Mouse (Mus musculus) lung, postnatal 10 days (tissue): ENCODE results near the gene Prdm5.

ENCODE experiments used
- DNase-seq: peaks from one replicate; pipeline ENCODE4 v3.0.0; 2021

The Prdm5 gene

DNA sequence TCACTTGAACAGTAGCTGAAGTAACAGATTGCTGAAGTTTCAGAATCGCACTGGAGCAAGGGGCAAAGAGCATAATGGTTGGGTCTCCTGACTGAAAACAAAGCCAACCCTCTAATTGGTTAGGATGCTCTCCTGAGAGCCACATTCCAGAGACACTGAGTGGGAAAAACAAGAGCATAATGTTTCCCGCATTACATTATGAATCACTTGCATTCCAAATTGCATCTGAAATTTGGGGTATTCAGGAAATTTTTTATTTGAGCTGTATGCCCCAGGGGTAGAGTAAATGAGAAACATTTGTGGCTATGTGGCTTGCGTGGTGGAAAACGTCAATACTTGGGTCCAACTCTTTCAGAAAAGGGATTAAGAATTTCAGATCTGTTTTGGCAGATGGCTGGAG, 55.2 kb downstream of the Prdm5 start:
- no peak for DNase-seq

DNA sequence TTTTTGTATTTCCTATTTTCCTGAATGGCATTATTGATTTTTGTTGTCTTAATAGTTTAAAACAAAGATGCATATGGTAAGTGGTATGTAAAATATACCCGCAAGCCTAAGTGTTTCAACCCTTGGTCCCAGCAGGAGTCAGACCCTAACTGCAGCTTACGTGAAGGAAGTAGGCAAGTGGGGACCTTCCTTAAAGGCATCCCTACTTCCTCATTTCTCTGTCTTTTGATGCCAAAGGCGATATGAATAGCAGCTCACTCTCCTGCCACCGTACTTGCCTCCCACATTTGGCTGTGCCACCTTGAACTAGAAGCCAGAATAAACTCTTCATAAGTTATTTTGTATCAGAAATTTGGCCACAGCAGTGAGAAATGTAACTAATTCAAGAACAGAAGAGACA, 63.8 kb downstream of the Prdm5 start:
- no peak for DNase-seq

DNA sequence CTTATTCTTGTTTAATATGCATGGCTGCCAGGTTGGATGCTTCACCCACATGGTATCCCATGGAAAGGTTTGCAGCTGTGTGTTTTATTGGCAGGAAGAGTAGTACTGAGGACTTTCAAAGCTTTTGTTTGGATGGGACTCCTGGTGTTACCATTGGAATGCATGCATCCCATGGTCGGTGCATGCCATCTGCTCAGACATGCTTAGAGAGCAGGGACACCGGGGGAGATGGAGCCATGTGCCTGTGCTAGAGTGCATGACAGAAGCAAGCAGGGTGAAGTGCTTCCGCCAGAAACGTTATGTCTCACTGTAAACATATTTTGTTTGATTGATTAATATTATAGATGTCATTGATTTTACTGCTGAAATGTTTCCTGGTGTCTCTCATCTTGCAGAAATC, 70.3 kb downstream of the Prdm5 start:
- no peak for DNase-seq

DNA sequence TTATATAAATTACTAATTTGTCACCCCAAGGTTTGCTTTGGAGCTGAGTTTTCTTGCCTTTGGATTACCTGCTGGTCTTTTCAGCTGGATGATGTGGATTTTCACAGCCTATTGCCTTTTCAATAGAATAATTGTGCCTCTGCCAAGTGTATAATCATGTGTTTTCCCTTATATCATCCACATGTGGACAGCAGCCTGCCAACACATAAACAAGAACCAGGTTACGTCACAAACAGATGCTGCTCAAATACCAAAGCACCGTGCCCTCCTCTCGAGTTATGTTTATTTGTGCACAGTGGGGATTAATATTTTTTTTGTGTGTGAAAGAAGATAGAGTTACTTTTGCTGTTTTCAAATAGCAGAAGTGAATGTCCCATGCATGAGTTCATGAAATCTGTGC, 70.9 kb downstream of the Prdm5 start:
- no peak for DNase-seq

DNA sequence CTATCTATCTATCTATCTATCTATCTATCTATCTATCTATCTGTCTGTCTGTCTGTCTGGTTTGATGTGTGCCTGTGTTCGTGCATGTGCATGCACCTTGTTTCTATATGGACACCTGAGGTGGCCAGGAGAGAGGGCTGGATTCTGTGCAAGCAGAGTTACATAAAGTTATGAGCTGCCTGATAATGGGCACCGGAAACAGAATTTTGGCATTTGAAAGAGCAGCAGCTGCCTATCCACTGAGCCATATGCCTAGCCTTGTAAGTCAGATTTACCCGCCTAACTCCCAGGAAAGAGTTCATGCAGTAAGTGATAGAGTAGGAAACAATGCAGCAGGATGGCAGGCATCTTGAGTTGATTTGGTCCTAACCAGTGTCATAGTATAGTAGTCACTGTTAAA, 71.4 kb downstream of the Prdm5 start:
- DNase-seq = no peak

DNA sequence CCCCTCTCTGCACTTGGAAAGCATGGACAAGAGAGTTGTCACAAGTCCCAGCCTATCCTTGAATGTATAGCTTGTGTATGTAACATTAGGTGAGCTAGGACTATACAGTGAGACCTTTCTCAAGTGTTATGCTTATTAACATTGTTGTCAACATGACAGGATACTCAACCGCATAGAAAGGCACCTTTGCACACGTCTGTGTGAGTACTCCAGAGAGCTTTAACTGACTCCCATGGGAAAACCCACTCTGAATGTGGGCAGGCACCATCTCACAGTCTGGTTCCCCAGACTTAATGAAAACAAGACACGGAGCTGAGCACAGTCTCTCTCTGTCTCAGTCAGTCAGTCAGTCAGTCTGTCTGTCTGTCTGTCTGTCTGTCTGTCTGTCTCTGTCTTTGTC, 75.2 kb downstream of the Prdm5 start:
- no peak for DNase-seq

DNA sequence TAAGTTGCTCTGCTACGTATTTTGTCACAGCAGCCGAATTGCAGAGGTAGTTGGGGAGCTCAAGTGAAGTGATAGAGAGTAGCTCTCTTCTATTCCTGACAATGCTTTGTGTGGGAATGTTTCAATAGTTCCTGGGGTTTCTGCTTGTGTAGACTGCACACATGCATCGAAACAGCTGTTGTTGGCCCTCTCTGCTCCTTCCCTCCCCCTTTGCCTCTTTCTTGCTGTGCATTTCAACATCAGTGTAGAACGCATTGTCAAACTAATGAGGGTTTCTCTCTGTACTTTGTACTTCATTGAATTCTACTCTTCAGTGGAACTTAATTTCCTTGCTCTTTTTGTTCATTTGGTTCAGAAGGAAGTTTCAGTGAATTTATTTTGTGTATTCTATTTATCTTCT, 75.8 kb downstream of the Prdm5 start:
- no peak for DNase-seq

DNA sequence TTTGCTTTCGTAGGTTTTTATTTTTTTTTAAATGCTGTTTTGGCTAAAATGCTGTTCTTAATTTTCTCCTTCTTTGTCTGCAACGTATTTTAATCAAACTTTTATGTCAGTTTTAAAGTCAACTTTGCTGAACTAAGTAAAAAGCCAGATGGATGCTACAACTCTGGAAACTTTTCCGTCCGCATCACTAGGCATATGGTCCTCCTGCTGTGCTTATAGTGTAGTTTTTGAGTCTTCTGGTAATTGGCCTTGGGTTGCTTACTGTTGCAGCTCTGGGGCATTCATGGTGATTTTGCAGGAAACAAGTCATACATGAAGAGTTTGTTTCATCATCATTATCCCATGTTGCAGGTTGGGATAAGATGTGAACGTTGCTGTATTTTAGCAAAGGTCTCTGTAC, 81.8 kb downstream of the Prdm5 start:
- no peak for DNase-seq

DNA sequence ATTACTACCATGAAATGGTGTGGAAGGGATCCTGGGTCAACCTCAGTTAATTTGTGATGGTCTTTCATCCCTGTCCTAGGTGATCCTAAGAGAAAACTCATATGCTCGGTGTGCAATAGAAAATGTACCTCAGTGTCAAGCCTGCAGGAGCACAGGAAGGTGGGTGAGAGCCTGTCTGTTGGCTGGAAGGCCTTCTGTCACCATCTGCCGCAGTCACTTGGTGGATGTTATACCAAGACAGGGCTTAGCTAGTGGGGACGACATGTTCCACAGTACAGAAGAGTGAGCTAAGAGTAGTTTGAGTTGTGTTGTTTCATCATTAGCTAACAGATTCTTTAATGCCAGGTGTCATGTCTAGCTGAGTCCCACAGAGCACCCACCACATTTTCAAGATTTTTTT, 84.0 kb downstream of the Prdm5 start:
- no peak for DNase-seq

DNA sequence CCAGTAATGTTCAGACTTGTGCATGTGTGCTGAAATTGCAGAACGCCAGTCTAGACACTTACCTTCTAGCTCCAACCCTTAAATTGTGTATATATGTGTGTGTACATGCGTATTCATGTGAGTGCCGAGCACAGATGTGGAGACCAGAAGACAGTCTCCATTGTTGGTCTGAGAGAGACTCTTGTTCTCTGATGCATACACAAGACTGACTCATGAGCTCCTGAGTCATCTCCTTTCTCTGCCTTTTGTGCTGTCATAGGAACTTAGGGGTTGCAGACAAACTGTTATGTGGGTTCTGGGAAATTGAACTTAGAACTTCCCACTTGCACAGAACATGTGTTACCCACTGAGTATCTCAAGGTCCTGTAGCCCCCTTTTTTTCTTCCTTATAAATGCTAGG, 85.4 kb downstream of the Prdm5 start:
- DNase-seq = no peak

DNA sequence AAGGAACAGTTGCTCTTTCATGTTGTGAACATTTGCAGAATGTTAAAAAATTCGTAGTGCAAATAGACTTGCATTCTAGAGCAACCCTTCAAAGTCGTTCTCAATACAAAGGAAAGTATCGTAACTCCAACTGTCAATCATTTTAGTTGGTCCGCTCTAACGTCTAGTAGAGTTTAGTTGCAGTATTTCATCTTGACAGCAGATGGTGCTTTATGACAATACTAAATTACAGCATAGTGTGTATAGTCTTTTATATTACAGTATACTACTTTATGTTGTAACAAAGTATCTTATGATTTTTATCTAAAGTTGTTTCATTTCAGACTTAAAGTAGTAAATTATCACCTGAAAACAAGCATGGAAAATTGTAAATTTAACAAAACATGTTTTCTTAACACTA, 86.1 kb downstream of the Prdm5 start:
- peak; percentile 7 for DNase-seq

DNA sequence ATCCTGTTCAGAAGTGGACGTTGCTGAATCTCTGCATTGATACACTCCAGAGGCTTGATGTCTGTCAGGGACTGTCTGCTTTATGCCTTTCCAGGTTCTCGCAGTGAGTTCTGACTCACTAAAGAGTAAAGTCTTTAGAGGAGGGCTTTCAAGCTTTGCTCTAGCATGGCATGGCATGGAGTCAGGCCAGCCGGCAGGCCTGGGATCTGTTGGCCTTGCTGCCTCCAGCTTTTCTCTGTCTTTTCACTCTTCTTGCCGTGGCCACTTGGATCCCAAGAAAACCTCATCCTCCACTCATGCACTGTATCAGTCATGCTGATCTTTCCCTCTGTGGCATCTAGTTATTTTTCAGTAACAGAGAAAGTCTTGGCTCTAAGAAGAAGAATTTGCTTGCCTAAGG, 87.1 kb downstream of the Prdm5 start:
- DNase-seq = no peak

DNA sequence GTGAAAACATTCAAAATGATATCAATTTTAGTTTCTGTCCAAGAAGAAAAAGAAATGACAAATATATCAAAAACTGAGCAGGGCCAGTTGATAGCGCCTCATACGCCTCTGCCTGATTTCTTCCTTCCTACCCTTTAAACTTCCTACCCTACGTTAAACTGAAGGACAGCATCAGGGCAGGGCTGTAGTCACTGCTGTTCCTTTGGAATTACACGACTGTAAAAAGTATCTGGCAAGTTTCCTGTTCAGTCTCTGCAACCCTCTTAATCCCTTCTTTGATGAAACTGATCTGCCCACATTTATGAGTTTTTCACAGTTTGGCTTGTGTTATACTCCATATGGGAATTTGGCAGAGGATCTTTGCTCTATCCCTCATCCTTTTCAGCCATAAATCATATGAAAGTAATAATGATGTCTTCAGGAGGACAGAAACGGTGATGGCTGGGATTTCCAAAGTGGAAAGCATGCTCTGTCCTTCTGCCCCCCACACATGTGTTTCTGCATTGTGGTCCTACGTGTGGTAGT, 93.0 kb downstream of the Prdm5 start:
- no peak for DNase-seq

DNA sequence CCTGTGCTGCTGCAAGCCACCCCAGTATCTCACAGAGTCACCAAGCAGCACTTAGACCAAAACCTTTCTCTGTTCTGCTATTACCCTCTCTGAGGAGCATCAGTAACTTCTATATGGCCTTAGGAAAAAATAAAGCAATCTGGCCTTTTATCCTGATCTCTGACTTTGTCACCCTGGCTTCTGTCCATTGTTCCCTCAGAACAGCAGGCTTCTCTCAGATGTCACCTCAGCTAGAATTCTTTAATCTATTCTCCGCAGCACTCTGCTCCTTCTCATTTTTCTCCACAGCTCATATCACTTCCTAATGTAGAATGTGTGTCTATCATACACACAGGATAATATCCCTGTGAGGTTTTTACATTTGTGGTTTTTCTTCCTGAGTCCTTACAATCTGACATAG, 99.5 kb downstream of the Prdm5 start:
- peak; percentile 50 for DNase-seq

DNA sequence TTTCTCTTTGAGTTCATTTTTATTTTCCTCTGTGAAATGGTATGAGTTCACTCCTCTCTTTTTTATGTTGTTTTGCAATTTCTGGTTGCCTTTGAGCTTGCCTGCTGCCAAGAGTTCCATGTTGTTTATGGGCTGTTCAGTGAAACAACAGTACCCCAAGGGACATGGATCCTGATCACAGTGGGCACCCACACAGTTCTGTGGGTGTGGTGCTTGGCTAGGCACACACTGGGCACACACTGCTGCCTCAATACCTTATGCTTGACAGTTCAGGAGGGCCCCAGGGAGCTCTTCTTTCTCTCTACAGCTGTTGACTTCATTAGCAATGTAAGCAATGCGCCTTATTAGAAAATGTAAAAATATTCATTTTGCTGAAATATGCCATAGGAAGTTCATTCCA, 110.0 kb downstream of the Prdm5 start:
- no peak for DNase-seq

DNA sequence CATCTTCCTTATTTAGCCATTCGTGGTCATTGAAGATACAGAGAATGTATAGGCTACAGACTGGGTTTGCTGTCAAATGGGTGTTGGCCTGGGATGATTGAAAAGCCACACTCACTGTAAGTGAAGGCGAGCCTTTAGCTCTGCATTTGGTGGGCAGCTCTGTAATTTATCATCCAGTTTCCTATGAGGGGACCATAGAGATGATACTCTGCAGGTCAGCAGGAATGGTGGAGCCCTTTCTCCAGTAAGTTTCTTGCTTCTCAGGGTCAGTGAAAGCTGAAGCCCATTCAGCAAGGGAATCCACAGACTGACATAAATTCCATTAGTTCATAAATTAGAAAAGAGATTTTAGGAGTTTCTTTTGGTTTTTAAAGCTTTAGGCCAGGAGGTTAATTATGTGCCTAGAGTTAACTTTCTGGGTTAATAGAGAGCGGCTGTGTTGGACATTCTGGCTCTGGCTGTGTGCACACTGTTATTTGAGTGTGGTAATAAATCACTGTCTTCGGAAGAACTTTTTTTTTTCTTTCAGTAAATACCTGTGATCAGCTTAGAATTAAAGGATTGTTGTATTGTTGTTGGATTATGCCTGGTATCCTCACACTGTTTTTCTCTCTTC, 113.4 kb downstream of the Prdm5 start:
- no peak for DNase-seq

DNA sequence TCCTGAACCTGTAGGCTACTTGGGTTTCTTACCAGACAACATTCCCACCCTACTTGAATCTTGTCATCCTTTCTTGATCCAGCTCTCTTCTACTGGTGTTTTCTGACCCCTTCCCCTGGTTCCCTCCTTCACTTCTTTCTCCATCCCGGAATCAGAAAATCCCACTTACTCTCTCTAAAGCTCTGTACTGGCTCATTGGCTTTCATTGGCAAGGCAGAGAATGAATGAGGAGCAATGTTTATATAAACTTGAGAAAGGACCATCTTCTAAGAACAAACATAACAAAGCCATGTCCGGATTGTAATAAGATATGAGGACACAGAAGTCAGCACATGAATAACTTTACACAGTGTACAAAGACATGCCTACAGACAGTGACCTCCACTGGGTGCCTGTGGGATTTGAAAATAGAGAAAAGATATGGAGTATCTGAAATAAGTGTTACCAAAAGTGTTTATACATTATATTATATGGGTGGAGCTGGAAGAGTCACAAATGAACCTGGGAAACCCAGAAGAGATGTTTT, 127.9 kb downstream of the Prdm5 start:
- DNase-seq = no peak

DNA sequence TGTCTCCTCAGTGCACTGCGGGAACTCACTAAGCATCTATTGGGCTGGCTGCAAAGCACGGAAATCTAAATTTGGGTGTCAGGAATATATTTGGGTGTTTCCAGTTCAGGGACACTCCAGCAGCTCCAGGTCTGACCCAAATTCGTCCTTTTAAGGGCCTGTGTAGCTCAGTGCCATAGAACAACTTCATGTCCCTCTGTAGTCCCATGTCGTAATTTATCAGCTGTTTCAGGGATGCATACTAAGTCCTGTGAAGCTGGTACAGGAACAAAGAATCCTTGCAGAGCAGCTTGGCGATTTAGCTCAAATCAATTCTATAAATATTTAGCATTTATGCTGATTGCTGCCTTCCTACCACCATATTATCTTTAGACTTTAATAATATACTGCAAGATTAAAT, 136.6 kb downstream of the Prdm5 start:
- DNase-seq = no peak

DNA sequence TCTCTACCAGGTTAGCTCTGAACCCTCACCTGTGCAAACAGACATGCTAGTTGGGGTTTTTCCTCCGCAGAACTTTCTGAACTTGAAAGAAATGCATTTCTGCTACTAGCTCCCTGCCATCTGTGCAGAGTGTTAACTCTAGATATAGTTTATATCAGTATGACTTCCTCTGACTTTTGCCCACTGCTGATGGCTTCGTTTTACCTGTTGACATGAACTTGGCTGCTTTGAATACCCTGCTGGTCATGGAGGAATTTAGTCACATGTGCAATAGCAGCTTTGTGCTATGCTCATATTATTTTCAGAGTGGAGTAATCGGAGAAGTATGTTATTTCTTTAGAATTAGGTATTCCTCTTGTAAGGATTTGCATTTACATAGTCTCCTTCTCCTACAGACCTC, 142.9 kb downstream of the Prdm5 start:
- no peak for DNase-seq

DNA sequence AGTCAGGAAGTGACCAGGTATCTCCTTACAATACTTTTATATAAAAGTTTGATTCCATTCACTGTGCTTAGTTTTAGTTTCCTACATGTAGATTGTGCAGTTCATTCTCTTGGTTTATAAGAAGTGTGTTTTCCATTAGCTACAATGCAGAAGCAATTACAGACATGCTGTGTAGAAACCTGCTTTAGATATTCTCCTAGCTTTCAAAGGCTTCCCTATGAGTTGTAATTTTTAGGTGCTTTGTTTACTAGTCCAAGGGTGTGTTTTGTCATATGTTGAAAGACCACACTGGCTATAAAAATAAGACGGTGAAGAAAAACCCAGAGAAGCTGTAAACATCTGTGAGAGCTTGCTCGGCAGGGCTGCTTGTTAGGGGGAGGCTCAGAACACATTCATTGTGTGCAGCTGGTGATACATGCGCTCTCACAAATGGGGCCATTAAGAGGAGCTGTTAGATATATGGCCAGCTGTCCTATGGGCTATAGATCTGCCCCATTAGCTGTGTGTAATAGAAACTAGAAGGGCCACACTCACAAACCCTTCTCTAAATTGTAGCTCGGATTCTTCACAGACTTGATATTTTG, 144.8 kb downstream of the Prdm5 start:
- DNase-seq = no peak

DNA sequence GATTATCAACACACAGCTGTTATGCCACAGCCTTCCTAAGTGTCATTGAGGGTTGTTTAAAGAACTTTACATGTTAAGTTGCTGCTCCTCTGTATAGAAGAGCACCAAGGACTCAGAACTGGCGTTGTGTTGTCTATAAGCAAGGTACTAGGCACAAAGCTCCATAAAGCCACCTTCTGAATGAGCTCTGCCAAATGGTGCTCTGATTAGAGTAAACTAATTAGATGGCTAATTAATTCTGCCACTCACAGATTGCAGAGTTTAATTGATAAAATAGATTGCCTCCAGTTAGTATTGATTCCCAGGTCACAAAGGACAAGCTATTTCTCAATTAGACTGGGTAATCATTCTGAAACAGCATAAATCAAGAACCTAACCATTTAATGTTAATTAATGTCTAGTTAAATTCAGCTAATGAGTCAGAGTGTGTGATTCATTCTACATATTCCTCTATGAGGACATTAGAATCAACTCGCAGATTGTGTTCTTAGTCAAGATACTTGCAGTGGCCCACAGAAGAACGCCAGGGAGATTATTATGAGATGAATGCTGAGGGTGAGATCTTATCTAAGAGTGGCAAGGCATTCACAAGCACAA, 147.0 kb downstream of the Prdm5 start:
- no peak for DNase-seq

DNA sequence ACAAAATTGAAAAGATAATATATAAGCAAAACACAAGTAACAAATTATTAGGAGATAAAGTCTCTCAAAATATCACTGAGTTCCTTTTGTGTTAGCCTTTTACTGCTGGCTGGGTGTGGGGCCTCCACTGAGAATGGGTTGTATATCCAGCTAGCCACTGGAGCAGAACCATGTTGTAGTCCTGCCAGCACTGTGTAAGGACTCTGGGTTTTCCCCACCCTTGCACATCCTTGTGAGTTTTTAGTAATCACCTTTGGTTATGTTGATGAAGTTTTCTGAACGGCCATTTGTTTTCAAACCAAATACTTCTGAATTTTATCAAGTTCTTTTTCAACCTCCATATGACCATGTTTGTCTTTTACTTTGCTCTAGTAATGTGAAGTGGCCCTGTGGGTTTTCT, 151.7 kb downstream of the Prdm5 start:
- DNase-seq = no peak

DNA sequence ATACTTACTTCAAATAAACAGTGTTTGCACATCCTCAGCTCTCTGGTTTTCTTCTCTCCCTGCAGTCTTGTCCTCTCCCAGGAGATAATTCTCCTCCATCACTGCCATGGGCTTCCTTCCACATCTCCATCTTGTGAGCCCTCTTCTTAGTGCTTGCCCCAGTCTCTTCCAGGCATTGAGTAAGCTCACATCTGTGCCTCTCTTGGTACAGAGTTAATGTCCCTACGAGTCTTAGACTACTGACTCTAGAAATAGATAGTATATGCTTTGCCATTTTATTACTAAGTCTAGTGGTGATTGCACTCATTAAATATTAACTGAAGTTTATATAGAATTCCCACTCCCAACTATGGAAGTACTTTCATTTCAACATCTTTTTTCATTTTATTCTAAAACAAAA, 154.0 kb downstream of the Prdm5 start:
- no peak for DNase-seq

DNA sequence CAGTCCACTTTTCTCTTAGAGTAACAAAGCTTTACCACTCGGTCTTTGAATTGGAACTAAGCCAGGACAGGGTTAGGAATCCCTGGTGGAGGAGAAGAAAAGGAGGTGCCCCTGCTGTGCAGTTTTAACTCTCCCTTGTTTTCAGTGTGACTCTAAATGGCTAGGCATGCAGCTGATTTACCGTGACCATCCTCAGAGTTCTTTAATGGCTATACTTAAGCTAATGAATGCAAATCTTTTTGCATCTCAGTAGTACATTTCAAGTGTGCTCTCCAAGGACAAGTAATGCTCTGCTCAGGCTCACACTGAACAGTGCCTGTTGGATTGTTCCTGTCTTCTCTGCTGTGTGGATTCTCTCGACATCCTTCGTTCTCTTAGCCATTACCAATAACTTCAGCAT, 154.4 kb downstream of the Prdm5 start:
- no peak for DNase-seq
